Mouse (Mus musculus) adrenal gland (tissue): Measurements from ENCODE around the gene Dhx35.

Source experiments
- intact Hi-C: fragments of 180-260 bp; cut with DNase I; formaldehyde crosslinking; loops from one replicate; pipeline ENCODE4 v1.15.1; 2025

Gene Dhx35

GRCm38 (mm10) chr2:158800788-158801187 lies 6.2 kb downstream of the Dhx35 start:
- intact Hi-C loops: no loop called here

GRCm38 (mm10) chr2:158803575-158803974 lies 9.0 kb downstream of the Dhx35 start:
- intact Hi-C loops: no loop called here

- intact Hi-C loops: no loop called here
These were observed 21.1 kb downstream of the Dhx35 start for GRCm38 (mm10) chr2:158815686-158816085.

GRCm38 (mm10) chr2:158816239-158816638 lies 21.6 kb downstream of the Dhx35 start:
- intact Hi-C loops: no loop called here

GRCm38 (mm10) chr2:158817708-158818107 lies 23.1 kb downstream of the Dhx35 start:
- intact Hi-C loops: no loop called here

- intact Hi-C loops: no loop called here
These were observed 33.5 kb downstream of the Dhx35 start for GRCm38 (mm10) chr2:158828124-158828523.

GRCm38 (mm10) chr2:158829746-158830145 lies 35.1 kb downstream of the Dhx35 start:
- intact Hi-C loops: no loop called here

GRCm38 (mm10) chr2:158833221-158833620 lies 38.6 kb downstream of the Dhx35 start:
- intact Hi-C loops: no loop called here

GRCm38 (mm10) chr2:158833645-158834044 lies 39.0 kb downstream of the Dhx35 start:
- intact Hi-C loops: no loop called here

GRCm38 (mm10) chr2:158843287-158843686 lies 48.7 kb downstream of the Dhx35 start:
- intact Hi-C loops: no loop called here

GRCm38 (mm10) chr2:158845031-158845430 lies 50.4 kb downstream of the Dhx35 start:
- intact Hi-C loops: no loop called here

GRCm38 (mm10) chr2:158846208-158846607 lies 51.6 kb downstream of the Dhx35 start:
- intact Hi-C loops: no loop called here

GRCm38 (mm10) chr2:158847991-158848390 lies 53.4 kb downstream of the Dhx35 start:
- intact Hi-C loops: no loop called here

GRCm38 (mm10) chr2:158849416-158849815 lies 54.8 kb downstream of the Dhx35 start:
- intact Hi-C loops: no loop called here

GRCm38 (mm10) chr2:158852579-158852978 lies 58.0 kb downstream of the Dhx35 start:
- intact Hi-C loops: loop anchor here (5.0 kb wide), 1 partner anchor 85 kb away; the partner anchor contains the start of gene Fam83d

GRCm38 (mm10) chr2:158856896-158857499 lies 62.4 kb downstream of the Dhx35 start:
- intact Hi-C loops: no loop called here

- intact Hi-C loops: no loop called here
These were observed 63.0 kb downstream of the Dhx35 start for GRCm38 (mm10) chr2:158857579-158857978.

GRCm38 (mm10) chr2:158861115-158861514 lies 66.5 kb downstream of the Dhx35 start:
- intact Hi-C loops: loop anchor here (10.0 kb wide), 1 partner anchor 316 kb away; no protein-coding TSS in a partner anchor

GRCm38 (mm10) chr2:158863341-158864125 lies 68.9 kb downstream of the Dhx35 start:
- intact Hi-C loops: loop anchor here (10.0 kb wide), 1 partner anchor 319 kb away; no protein-coding TSS in a partner anchor

- intact Hi-C loops: loop anchor here (10.0 kb wide), 1 partner anchor 319 kb away; no protein-coding TSS in a partner anchor
These were observed 69.5 kb downstream of the Dhx35 start for GRCm38 (mm10) chr2:158864126-158864458.

- intact Hi-C loops: loop anchor here (10.0 kb wide), 1 partner anchor 321 kb away; no protein-coding TSS in a partner anchor
These were observed 70.8 kb downstream of the Dhx35 start for GRCm38 (mm10) chr2:158865358-158865757.

- intact Hi-C loops: no loop called here
These were observed 92.0 kb downstream of the Dhx35 start for GRCm38 (mm10) chr2:158886571-158886970.

GRCm38 (mm10) chr2:158888531-158888930 lies 93.9 kb downstream of the Dhx35 start:
- intact Hi-C loops: no loop called here
